Mouse (Mus musculus) forebrain, embryonic 14.5 days (tissue): ENCODE results near the gene Epdr1. TPM values are rescaled to one million over a fixed set of nuclear protein-coding genes. Genes with fewer than 3 reads are reported as not detected.

Experiments used
- ATAC-seq: fragments of 200-750 bp; cut with Nextera tagmentation; 2 replicates; pipeline ENCODE4 v1.8.0; 2017; ENCODE audit warnings: mild to moderate bottlenecking, moderate library complexity
- DNase-seq: peaks from one replicate; pipeline ENCODE4 v3.0.0-alpha.2; 2015; ENCODE audit warnings: low spot score
- H3K27ac ChIP-seq: fragments of 300-500 bp; sonication (generic); 2 replicates; pipeline ENCODE4 v1.5.1; 2014; ENCODE audit warnings: low read depth, mild to moderate bottlenecking, control low read depth, low read length, moderate library complexity
- H3K27me3 ChIP-seq: fragments of 300-500 bp; sonication (generic); replicated peaks from 2 replicates; pipeline ENCODE4 v1.6.1; 2014; ENCODE audit warnings: low read length, control low read depth, mixed read lengths; ENCODE audit not compliant: control insufficient read depth, insufficient read depth
- H3K36me3 ChIP-seq: fragments of 300-500 bp; sonication (generic); 2 replicates; pipeline ENCODE4 v1.6.1; 2014; ENCODE audit warnings: low read length, control low read depth; ENCODE audit not compliant: control insufficient read depth, insufficient read depth
- H3K4me1 ChIP-seq: fragments of 300-500 bp; sonication (generic); 2 replicates; pipeline ENCODE4 v1.6.1; 2014; ENCODE audit warnings: antibody characterized with exemption, low read length, control low read depth; ENCODE audit not compliant: control insufficient read depth, insufficient read depth
- H3K4me2 ChIP-seq: fragments of 300-500 bp; sonication (generic); 2 replicates; pipeline ENCODE4 v1.6.1; 2014; ENCODE audit warnings: mild to moderate bottlenecking, control low read depth, low read length
- H3K4me3 ChIP-seq: fragments of 300-500 bp; sonication (generic); 2 replicates; pipeline ENCODE4 v1.5.1; 2014; ENCODE audit warnings: low read depth, low read length, control low read depth
- H3K9ac ChIP-seq: fragments of 300-500 bp; sonication (generic); 2 replicates; pipeline ENCODE4 v1.6.1; 2014; ENCODE audit warnings: mild to moderate bottlenecking, low read length, control low read depth, moderate library complexity
- H3K9me3 ChIP-seq: fragments of 300-500 bp; sonication (generic); replicated peaks from 2 replicates; pipeline ENCODE4 v1.6.1; 2016; ENCODE audit warnings: low read length, control low read depth, mixed read lengths; ENCODE audit not compliant: control insufficient read depth
- WGBS: fragments of 180-500 bp; shearing (Covaris S2); extraction: QIAGEN DNeasy Blood & Tissue Kit; methylation state at CpG from one replicate; pipeline ENCODE4 v1.1.7; 2014; 5-methylcytosine and 5-hydroxymethylcytosine counted together
- polyA plus RNA-seq: library from polyadenylated mRNA; unstranded; fragments of >200 nt; fragmentation: Nextera tagmentation; extraction: Ambion mirVana; gene quantifications from 2 replicates; pipeline ENCODE4 v1.2.1, GENCODE M21; 2014

Gene Epdr1
- polyA plus RNA-seq, 1 experiment from 2014 or later: 27.4 TPM

- Histone ChIP-seq H3K9me3 (no peaks in the 10 kb centered on the region), H3K36me3 (no peaks in the 10 kb centered on the region), H3K9ac (no peak overlapping the region), H3K4me3 (no peak overlapping the region), H3K27me3 (no peaks in the 10 kb centered on the region), H3K4me1 (no peaks in the 10 kb centered on the region), H3K4me2 (no peak overlapping the region), H3K27ac (no peak overlapping the region)
- no peak for DNase-seq
- ATAC-seq: no peak
- WGBS: 92% methylated on average over 5 of the region's 5 CpGs
Measured at GRCm38 (mm10) chr13:19630768-19631709, 11.3 kb upstream of the Epdr1 start.

GRCm38 (mm10) chr13:19626473-19626872, 6.7 kb upstream of the Epdr1 start:
- DNase-seq: no peak

GRCm38 (mm10) chr13:19624632-19625320, 5.0 kb upstream of the Epdr1 start:
- DNase-seq (no peak), ATAC-seq (no peak)
- peaks cover 5% of the 10 kb centered on the region for H3K4me1 ChIP-seq
- no peaks in the 10 kb centered on the region for H3K36me3 ChIP-seq
- H3K27me3 ChIP-seq: no peaks in the 10 kb centered on the region
- WGBS: 86% methylated on average over 11 of the region's 11 CpGs
- no peak overlapping the region for H3K4me3 ChIP-seq
- H3K9me3 ChIP-seq: no peaks in the 10 kb centered on the region
- H3K9ac ChIP-seq: no peak overlapping the region
- H3K4me2 ChIP-seq: no peak overlapping the region
- H3K27ac ChIP-seq: no peak overlapping the region

More at GRCm38 (mm10) chr13:19626473-19626872, 6.7 kb upstream of the Epdr1 start:
- peaks cover 5% of the 10 kb centered on the region for H3K4me1 ChIP-seq
- no peaks in the 10 kb centered on the region for H3K9me3 ChIP-seq
- no peak overlapping the region for H3K27ac ChIP-seq
- no peak for ATAC-seq
- H3K36me3 ChIP-seq: no peaks in the 10 kb centered on the region
- no peak overlapping the region for H3K4me2 ChIP-seq
- WGBS: 88% methylated on average over 1 of the region's 1 CpGs
- no peak overlapping the region for H3K4me3 ChIP-seq
- no peaks in the 10 kb centered on the region for H3K27me3 ChIP-seq
- H3K9ac ChIP-seq: no peak overlapping the region

- Histone ChIP-seq H3K4me3 (peak overlapping the region; percentile 46), H3K36me3 (no peaks in the 10 kb centered on the region), H3K4me2 (peak overlapping the region; percentile 90), H3K27ac (no peak overlapping the region), H3K9ac (peak overlapping the region; percentile 69), H3K4me1 (peaks cover 8% of the 10 kb centered on the region), H3K9me3 (no peaks in the 10 kb centered on the region), H3K27me3 (no peaks in the 10 kb centered on the region)
- 19% methylated on average over 30 of the region's 30 CpGs for WGBS
- DNase-seq: peak; percentile 43
- ATAC-seq: peak; percentile 36
Measured at GRCm38 (mm10) chr13:19623228-19623905, 3.6 kb upstream of the Epdr1 start.

- peak; percentile 75 for DNase-seq
Measured at GRCm38 (mm10) chr13:19622573-19623227, 3.0 kb upstream of the Epdr1 start, which contains the start of gene Sfrp4. Sfrp4 (plus strand) TSS chr13:19623104.

GRCm38 (mm10) chr13:19618841-19619215, 899 bp downstream of the Epdr1 start:
- Histone ChIP-seq H3K4me3 (peak overlapping the region; percentile 72), H3K36me3 (no peaks in the 10 kb centered on the region), H3K9me3 (no peaks in the 10 kb centered on the region), H3K4me2 (peak overlapping the region; percentile 85), H3K27me3 (no peaks in the 10 kb centered on the region), H3K9ac (peak overlapping the region; percentile 94), H3K4me1 (peaks cover 13% of the 10 kb centered on the region), H3K27ac (peak overlapping the region; percentile 85)
- 1% methylated on average over 5 of the region's 5 CpGs for WGBS
- DNase-seq: peak; percentile 63
- peak; percentile 40 for ATAC-seq

More at GRCm38 (mm10) chr13:19622573-19623227, 3.0 kb upstream of the Epdr1 start, which contains the start of gene Sfrp4:
- H3K27me3 ChIP-seq: no peaks in the 10 kb centered on the region
- no peaks in the 10 kb centered on the region for H3K9me3 ChIP-seq
- peak; percentile 74 for ATAC-seq
- peak within 1 kb of the TSS; percentile 90 for H3K4me2 ChIP-seq
- peak within 1 kb of the TSS; percentile 69 for H3K9ac ChIP-seq
- no peaks in the 10 kb centered on the region for H3K36me3 ChIP-seq
- peaks cover 13% of the 10 kb centered on the region for H3K4me1 ChIP-seq
- no peak within 1 kb of the TSS; the same call in 1 of the 2 replicates for H3K27ac ChIP-seq
- peak within 1 kb of the TSS; percentile 46 for H3K4me3 ChIP-seq
- 3% methylated on average over 25 of the region's 25 CpGs for WGBS

GRCm38 (mm10) chr13:19618081-19618480, 1.6 kb downstream of the Epdr1 start:
- H3K27ac ChIP-seq: no peak overlapping the region
- no peaks in the 10 kb centered on the region for H3K27me3 ChIP-seq

GRCm38 (mm10) chr13:19614311-19614710, 5.4 kb downstream of the Epdr1 start:
- 90% methylated on average over 1 of the region's 1 CpGs for whole genome bisulfite sequencing
- Histone ChIP-seq H3K36me3 (no peaks in the 10 kb centered on the region), H3K4me1 (peaks cover 14% of the 10 kb centered on the region), H3K9ac (no peak overlapping the region), H3K9me3 (no peaks in the 10 kb centered on the region), H3K27ac (no peak overlapping the region), H3K4me3 (no peak overlapping the region), H3K27me3 (no peaks in the 10 kb centered on the region), H3K4me2 (no peak overlapping the region)
- no peak for ATAC-seq
- DNase-seq: no peak

More at GRCm38 (mm10) chr13:19618081-19618480, 1.6 kb downstream of the Epdr1 start:
- Histone ChIP-seq H3K9me3 (no peaks in the 10 kb centered on the region), H3K9ac (no peak overlapping the region), H3K4me3 (no peak overlapping the region), H3K36me3 (no peaks in the 10 kb centered on the region), H3K4me1 (peaks cover 8% of the 10 kb centered on the region), H3K4me2 (peak overlapping the region; percentile 85)
- ATAC-seq: no peak
- 93% methylated on average over 4 of the region's 4 CpGs for WGBS
- no peak for DNase-seq
